Mouse (Mus musculus) neural tube, embryonic 11.5 days (tissue): ENCODE results near the gene Thoc7. TPM values are rescaled to one million over a fixed set of nuclear protein-coding genes. Genes with fewer than 3 reads are reported as not detected.
"Not testable (repeated sequence)": the region's sequence is repeated elsewhere in the genome, so short reads cannot be mapped to it uniquely, and the experiment has no call there.

Source experiments
- ATAC-seq: fragments of 200-750 bp; cut with Nextera tagmentation; 2 replicates; pipeline ENCODE4 v1.8.0; 2017; ENCODE audit warnings: moderate number of reproducible peaks, mild to moderate bottlenecking, moderate TSS enrichment, moderate library complexity; ENCODE audit not compliant: insufficient read depth, low FRiP score, low TSS enrichment
- DNase-seq: peaks from one replicate; pipeline ENCODE4 v3.0.0-alpha.2; 2015; ENCODE audit warnings: low spot score
- H3K27ac ChIP-seq: fragments of 300-500 bp; sonication (generic); 2 replicates; pipeline ENCODE4 v1.5.1; 2014; ENCODE audit warnings: low read depth, mild to moderate bottlenecking, low read length
- H3K27me3 ChIP-seq: fragments of 300-500 bp; sonication (generic); 2 replicates; pipeline ENCODE4 v1.6.1; 2014; ENCODE audit warnings: mild to moderate bottlenecking, low read length, mixed read lengths; ENCODE audit not compliant: control insufficient read depth, insufficient read depth
- H3K36me3 ChIP-seq: fragments of 300-500 bp; sonication (generic); 2 replicates; pipeline ENCODE4 v1.6.1; 2014; ENCODE audit warnings: mild to moderate bottlenecking, low read length, moderate library complexity, mixed read lengths; ENCODE audit not compliant: control insufficient read depth, insufficient read depth
- H3K4me1 ChIP-seq: fragments of 300-500 bp; sonication (generic); 2 replicates; pipeline ENCODE4 v1.6.1; 2014; ENCODE audit warnings: low read length, mixed read lengths; ENCODE audit not compliant: control insufficient read depth, insufficient read depth
- H3K4me2 ChIP-seq: fragments of 300-500 bp; sonication (generic); 2 replicates; pipeline ENCODE4 v1.6.1; 2014; ENCODE audit warnings: low read depth, mild to moderate bottlenecking, moderate library complexity
- H3K4me3 ChIP-seq: fragments of 300-500 bp; sonication (generic); 2 replicates; pipeline ENCODE4 v1.5.1; 2014; ENCODE audit warnings: low read depth, low read length
- H3K9ac ChIP-seq: fragments of 300-500 bp; sonication (generic); 2 replicates; pipeline ENCODE4 v1.6.1; 2014; ENCODE audit warnings: mild to moderate bottlenecking, low read length
- H3K9me3 ChIP-seq: fragments of 300-500 bp; sonication (generic); 2 replicates; pipeline ENCODE4 v1.6.1; 2016; ENCODE audit warnings: low read length; ENCODE audit not compliant: control insufficient read depth
- WGBS: fragments of 180-500 bp; shearing (Covaris S2); extraction: QIAGEN DNeasy Blood & Tissue Kit; methylation state at CpG from one replicate; pipeline ENCODE4 v1.1.7; 2014; 5-methylcytosine and 5-hydroxymethylcytosine counted together
- polyA plus RNA-seq: library from polyadenylated mRNA; unstranded; fragments of >200 nt; fragmentation: Nextera tagmentation; extraction: Ambion mirVana; gene quantifications from 2 replicates; pipeline ENCODE4 v1.2.1, GENCODE M21; 2014

Thoc7 gene
- polyA plus RNA-seq, 1 experiment from 2014 or later = 225 TPM

GRCm38 (mm10) chr14:13952151-13952550 is 9.5 kb downstream of the Thoc7 start:
- 91% methylated on average over 3 of the region's 3 CpGs for WGBS
- not testable (repeated sequence) for DNase-seq, H3K27ac ChIP-seq, H3K36me3 ChIP-seq, H3K4me1 ChIP-seq, H3K9ac ChIP-seq, H3K4me3 ChIP-seq, H3K27me3 ChIP-seq, ATAC-seq, H3K9me3 ChIP-seq, H3K4me2 ChIP-seq

- Histone ChIP-seq H3K4me3 (no peak overlapping the region), H3K4me1 (no peaks in the 10 kb centered on the region), H3K27me3 (no peaks in the 10 kb centered on the region), H3K27ac (no peak overlapping the region), H3K9ac (no peak overlapping the region), H3K36me3 (0 out of 2 replicates have a peak, but pooled peaks cover 2% of the 10 kb centered on the region), H3K9me3 (no peaks in the 10 kb centered on the region), H3K4me2 (no peak overlapping the region)
- no peak for ATAC-seq
- DNase-seq = peak; percentile 29
These were observed 11.3 kb downstream of the Thoc7 start for GRCm38 (mm10) chr14:13950401-13950800.

DNA sequence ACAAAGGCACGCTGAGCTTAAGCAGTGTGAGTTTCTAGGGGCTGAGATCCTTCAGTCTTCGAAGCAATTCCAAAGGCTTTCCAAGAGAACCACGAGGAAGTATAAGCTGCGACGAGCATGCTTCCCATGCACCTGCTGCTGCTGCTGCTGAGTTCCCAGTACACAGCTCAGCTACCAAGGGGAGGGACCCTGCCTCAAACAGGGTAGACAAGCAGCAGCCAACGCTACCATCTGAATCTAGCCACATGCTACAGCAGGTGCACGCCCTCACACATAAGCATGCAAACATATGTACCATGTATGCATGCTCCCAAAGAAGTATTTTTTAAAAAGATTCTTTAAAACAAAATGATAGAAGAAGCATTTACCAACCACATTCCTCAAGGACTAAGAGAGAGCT is 13.3 kb downstream of the Thoc7 start:
- ATAC-seq = no peak
- 0 out of 2 replicates have a peak, but pooled peaks cover 2% of the 10 kb centered on the region for H3K36me3 ChIP-seq

DNA sequence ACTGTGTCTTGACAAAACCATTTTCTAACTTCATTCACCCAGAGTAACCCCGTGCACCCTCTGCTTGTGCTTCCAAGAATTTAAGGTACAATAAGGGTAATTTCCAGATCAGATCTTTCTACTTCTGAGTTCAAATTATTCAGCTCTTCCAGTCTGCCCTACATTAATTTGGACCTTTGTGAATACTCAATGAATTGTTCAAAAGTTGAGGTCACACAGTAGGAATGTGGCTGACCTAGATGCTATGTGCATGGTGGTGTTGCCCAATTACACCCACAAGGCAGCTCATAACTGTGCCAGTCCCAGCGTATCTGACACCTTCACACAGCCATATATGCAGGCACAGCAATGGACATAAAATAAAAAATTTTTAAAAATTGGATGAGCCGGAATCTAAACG is 17.0 kb downstream of the Thoc7 start:
- 90% methylated on average over 4 of the region's 4 CpGs for WGBS
- no peaks in the 10 kb centered on the region for H3K27me3 ChIP-seq

More for the DNA sequence above, 13.3 kb downstream of the Thoc7 start:
- DNase-seq = no peak
- H3K27ac ChIP-seq = no peak overlapping the region
- no peak overlapping the region for H3K9ac ChIP-seq
- H3K4me1 ChIP-seq = no peaks in the 10 kb centered on the region
- no peaks in the 10 kb centered on the region for H3K9me3 ChIP-seq
- no peak overlapping the region for H3K4me2 ChIP-seq
- WGBS = 90% methylated on average over 7 of the region's 7 CpGs
- no peak overlapping the region for H3K4me3 ChIP-seq
- no peaks in the 10 kb centered on the region for H3K27me3 ChIP-seq

GRCm38 (mm10) chr14:13934052-13934371 is 27.6 kb downstream of the Thoc7 start:
- no peak for ATAC-seq
- Histone ChIP-seq H3K36me3 (no peaks in the 10 kb centered on the region), H3K9ac (no peak overlapping the region), H3K4me2 (peak overlapping the region; percentile 42), H3K27me3 (no peaks in the 10 kb centered on the region), H3K4me1 (no peaks in the 10 kb centered on the region), H3K4me3 (no peak overlapping the region), H3K9me3 (no peaks in the 10 kb centered on the region), H3K27ac (no peak overlapping the region)
- DNase-seq = no peak
- 54% methylated on average over 5 of the region's 5 CpGs for WGBS

More for the DNA sequence above, 17.0 kb downstream of the Thoc7 start:
- H3K9me3 ChIP-seq = no peaks in the 10 kb centered on the region
- no peaks in the 10 kb centered on the region for H3K4me1 ChIP-seq
- no peak overlapping the region for H3K4me3 ChIP-seq
- DNase-seq = no peak
- no peak overlapping the region for H3K4me2 ChIP-seq
- H3K36me3 ChIP-seq = no peaks in the 10 kb centered on the region
- no peak overlapping the region for H3K27ac ChIP-seq
- no peak overlapping the region for H3K9ac ChIP-seq
- ATAC-seq = no peak

DNA sequence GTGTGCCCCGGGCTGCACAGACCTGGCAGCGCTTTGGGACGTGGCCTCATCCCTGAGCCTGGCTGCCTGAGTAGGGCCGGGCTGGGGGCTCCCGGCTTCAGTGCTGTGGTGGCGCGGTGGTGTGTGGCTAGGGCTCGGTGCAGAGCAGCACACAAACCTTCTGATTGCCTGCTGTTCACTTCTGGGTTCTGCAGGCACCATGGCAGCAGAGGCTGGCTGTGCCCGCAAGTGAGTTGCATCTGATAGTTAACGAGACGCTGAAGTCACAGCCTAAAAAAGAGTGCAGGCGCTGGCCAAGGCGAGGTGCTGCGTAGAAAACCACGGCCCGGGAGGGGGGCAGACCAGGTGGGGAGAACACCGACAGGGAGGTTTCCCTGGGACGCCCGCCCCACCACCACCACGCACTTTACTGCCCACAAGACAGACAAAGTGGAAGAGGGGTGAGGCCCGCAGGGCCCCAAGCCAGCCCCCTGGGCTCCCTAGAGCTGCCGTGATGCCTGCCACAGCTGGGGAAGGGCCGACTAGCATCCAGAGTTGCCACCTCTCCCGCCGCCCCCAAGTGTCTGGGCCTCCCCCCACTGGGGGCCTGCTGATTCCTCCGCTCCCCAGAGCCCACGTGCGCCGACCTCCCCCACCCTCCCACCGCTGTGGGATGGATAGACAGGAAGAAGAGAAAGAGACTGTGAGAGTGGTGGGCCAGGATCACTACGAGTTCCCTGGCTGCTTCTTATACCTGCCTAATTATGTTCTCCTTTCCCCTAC is 28.2 kb downstream of the Thoc7 start:
- peak overlapping the region; percentile 42 for H3K4me2 ChIP-seq
- no peaks in the 10 kb centered on the region for H3K9me3 ChIP-seq
- H3K27me3 ChIP-seq = no peaks in the 10 kb centered on the region
- WGBS = 36% methylated on average over 28 of the region's 31 CpGs
- no peak overlapping the region for H3K27ac ChIP-seq
- no peak; the same call in 1 of the 2 replicates for ATAC-seq
- peak overlapping the region; percentile 45 for H3K9ac ChIP-seq
- no peaks in the 10 kb centered on the region for H3K36me3 ChIP-seq
- peak overlapping the region; percentile 22 for H3K4me3 ChIP-seq
- DNase-seq = no peak
- H3K4me1 ChIP-seq = no peaks in the 10 kb centered on the region

GRCm38 (mm10) chr14:13917630-13918029 is 44.0 kb downstream of the Thoc7 start:
- WGBS = 50% methylated on average over 3 of the region's 3 CpGs
- ATAC-seq (peak; percentile 79; the same call in 1 of the 2 replicates), DNase-seq (peak; percentile 61)
- Histone ChIP-seq H3K36me3 (no peaks in the 10 kb centered on the region), H3K27me3 (no peaks in the 10 kb centered on the region), H3K4me3 (no peak overlapping the region), H3K27ac (no peak overlapping the region), H3K4me1 (no peaks in the 10 kb centered on the region), H3K4me2 (no peak overlapping the region), H3K9ac (no peak overlapping the region), H3K9me3 (no peaks in the 10 kb centered on the region)

- WGBS = 90% methylated on average over 10 of the region's 10 CpGs
- Histone ChIP-seq H3K27me3 (no peaks in the 10 kb centered on the region), H3K9ac (no peak overlapping the region), H3K4me3 (no peak overlapping the region), H3K9me3 (no peaks in the 10 kb centered on the region), H3K36me3 (no peaks in the 10 kb centered on the region), H3K4me2 (no peak overlapping the region), H3K27ac (no peak overlapping the region), H3K4me1 (no peaks in the 10 kb centered on the region)
- DNase-seq (no peak), ATAC-seq (peak; percentile 24; the same call in 1 of the 2 replicates)
These were observed 44.4 kb downstream of the Thoc7 start for GRCm38 (mm10) chr14:13917208-13917607.

- no peaks in the 10 kb centered on the region for H3K4me1 ChIP-seq
- no peak overlapping the region for H3K4me3 ChIP-seq
- H3K27me3 ChIP-seq = no peaks in the 10 kb centered on the region
- no peaks in the 10 kb centered on the region for H3K36me3 ChIP-seq
- DNase-seq = no peak
- no peak overlapping the region for H3K9ac ChIP-seq
- no peak overlapping the region for H3K27ac ChIP-seq
- H3K4me2 ChIP-seq = no peak overlapping the region
- WGBS = 89% methylated on average over 4 of the region's 4 CpGs
- H3K9me3 ChIP-seq = no peaks in the 10 kb centered on the region
- ATAC-seq = no peak
These were observed 46.4 kb downstream of the Thoc7 start for GRCm38 (mm10) chr14:13915207-13915606.
